Mouse (Mus musculus) left cerebral cortex, postnatal 36 days (tissue): ENCODE measurements around the gene Tal1. TPM values are rescaled to one million over a fixed set of nuclear protein-coding genes. Genes with fewer than 3 reads are reported as not detected.

ENCODE experiments used
- DNase-seq, 2 experiments: peaks; one replicate each; pipeline ENCODE4 v3.0.0; 2021 to 2022; ENCODE audit warnings: low spot score in 2 of 2, mixed read lengths in 1 of 2
- intact Hi-C: fragments of 180-260 bp; cut with DNase I; formaldehyde crosslinking; loops from one replicate; pipeline ENCODE4 v1.15.1; 2025
- total RNA-seq, 2 experiments: library from RNA; stranded (reverse); gene quantifications; 2 replicates each; pipeline ENCODE4 v1.2.3; 2021

The Tal1 gene
- total RNA-seq, 2 experiments from 2014 or later = 1.6 to 2.2 TPM

DNA sequence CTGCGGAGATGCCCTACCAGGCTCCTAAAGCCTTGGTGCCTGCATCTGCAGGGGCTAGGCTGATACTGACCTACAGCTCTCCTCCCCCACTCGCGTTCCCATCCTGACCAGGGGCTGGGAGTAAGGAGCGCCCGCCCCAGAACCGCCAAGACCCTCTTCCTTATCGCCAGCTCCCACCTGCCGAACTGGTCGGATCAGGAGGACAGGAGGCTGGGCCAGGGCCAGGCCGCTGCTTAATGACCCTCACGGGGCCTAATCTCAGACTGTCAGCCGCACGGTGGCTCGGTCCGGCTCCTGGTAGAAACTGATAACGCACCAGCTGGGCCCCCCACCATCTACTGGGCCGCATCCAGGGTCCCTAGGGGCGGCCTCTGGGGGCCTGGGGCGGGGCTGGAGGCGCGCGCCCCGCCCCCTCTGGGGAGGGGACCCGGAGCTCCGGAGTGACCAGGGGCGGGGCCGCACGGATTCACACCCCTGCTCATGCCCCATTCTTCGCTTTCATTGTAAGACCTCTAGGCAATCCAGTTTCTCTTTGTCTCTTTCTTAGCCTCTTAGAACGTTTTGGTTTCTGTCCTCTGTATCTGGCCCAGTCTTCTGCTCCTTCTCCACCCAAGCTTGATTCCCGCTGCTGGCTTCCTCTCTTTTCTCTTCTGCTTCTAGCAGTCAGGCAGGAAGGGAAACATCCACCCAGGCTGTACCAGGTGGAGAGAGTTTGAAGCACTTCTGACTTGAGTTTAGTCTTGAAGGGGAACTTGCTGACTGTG, 39.6 kb downstream of the Tal1 start:
- intact Hi-C loops = no loop called here
- DNase-seq = peak in 1 of 2 experiments; percentile 15

DNA sequence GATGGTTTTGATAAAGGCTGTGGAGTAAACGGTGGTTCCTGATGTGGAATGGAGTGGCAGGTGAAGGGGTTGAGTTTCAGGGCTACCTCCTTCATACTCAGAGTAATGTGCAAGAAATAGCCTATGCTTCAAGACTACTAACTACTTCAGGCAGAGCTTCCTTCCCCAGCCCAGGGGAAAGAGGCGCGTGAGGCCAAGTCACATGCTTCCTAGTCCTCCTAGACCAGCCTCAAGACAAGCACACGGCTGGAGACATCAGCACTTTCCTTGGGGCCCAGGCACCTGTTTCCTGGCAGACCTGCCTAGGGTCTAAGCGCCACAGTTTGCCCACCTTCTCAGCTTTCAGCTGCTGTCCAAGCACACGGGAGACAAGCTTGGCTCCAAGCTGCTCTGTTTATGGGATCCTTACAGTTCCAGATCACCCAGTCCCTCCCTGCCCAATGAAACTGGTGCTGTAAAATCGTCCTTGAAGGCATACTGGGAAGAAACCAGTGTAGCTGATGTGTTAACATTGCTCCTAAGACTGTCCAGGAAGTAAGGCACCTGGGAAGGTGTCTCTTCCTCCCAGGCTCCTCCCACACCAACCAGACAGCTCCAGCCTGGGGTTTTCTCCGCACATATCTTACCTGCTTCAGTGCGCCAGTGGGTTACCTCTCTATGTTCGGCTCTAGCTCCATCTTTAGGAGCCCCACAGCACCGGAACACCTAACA, 40.4 kb downstream of the Tal1 start:
- intact Hi-C loops = no loop called here
- no peak for DNase-seq

DNA sequence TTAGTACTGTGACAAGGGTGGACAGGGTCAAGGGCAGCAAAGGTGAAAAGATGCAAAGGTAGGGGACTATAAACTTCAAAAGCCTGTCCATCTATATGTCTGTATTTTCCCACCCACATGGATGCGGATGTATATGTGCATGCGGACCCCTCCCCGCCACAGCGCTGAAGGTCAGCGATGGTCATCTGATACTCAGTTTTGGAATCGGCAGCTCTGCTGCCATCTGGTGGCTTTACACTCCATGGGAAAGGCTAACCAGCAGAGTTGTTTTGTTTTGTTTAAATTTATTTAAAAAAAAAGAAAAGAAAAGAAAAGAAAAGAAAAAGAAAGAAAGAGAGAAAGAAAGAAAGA, 40.9 kb downstream of the Tal1 start:
- DNase-seq = peak in 1 of 2 experiments; percentile 17
- intact Hi-C loops = no loop called here

DNA sequence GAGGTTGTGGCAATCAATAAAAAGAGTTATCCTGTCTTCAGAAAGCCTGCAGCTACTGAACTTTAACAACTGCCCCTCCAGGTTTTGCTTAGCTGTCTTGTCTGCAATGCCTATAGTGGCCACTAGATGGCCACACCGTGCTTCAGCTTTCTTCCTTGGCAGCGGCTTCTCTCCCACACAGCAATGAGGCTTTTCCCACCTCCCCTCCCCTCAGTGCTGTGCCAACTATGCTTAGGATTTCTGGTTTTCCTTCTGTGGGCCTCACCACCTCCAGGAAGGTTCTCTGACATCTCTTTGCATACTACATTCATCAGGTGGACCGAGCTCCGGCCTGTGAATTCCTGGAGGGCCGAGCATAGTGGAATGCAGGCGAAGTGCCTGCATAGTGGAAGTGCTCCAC, 45.5 kb downstream of the Tal1 start:
- peak; percentile 63 to 71 for DNase-seq
- intact Hi-C loops = loop anchor here (2.0 kb wide), 1 partner anchor 609 kb away; no protein-coding TSS in a partner anchor

DNA sequence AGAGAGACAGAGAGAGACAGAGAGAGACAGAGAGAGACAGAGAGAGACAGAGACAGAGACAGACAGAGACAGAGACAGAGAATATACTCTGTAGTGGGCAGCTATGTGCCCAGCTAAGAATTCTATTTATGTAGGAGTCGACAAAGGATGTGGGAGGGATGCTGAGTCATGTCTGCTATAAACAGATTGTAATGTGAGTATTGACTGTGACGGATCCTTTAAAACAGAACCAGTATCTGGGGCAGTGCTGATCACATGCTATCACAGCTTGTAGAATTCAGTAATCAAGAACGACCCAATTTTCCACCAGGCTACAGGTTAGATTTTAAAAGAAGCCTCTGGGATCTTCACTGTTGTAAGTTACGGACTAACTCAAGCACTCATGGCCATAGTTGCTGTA, 47.3 kb downstream of the Tal1 start:
- DNase-seq = no peak
- intact Hi-C loops = loop anchor here (2.0 kb wide), 1 partner anchor 607 kb away; no protein-coding TSS in a partner anchor

GRCm38 (mm10) chr4:115111167-115111566, 54.9 kb downstream of the Tal1 start:
- no peak for DNase-seq
- intact Hi-C loops = no loop called here

DNA sequence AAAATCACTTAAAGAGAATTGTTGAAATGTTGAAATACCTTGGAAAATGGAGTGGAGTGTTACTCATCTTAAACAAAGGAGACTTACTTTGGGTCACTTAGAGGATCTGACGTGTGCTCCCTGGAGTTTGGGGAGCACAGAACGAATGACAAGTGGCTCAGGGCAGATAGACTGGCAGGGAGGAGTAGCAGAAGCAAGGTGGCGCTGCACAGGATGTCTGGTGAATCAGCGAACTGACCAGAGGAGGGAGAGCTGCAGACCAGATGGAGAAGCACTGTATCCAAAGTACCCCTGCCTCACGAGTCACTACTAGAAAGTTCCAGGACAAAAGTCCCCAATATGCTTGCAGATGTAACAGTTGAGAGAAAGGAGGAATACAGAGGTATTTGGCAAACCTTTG, 57.0 kb downstream of the Tal1 start:
- no peak for DNase-seq
- intact Hi-C loops = no loop called here

DNA sequence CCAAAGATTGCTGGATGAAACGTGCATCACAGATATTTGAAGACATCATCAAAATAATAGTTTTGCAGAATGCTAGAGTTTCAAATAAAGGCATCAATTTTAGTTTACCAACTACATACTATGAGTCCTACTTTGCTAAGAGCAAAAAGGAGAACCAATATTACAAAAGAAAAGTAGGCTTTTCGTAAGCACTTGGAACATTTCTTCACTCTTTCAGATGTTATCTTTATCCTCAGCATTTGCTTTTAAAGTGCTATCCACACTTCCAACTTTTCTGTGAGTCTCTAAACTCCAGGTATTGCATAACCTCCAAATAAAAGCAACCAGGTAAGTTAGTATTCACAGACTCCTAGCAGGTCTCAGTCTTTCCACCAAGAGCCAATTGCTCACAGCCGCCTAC, 63.4 kb downstream of the Tal1 start:
- intact Hi-C loops = no loop called here
- no peak for DNase-seq

GRCm38 (mm10) chr4:115121162-115121561, 64.9 kb downstream of the Tal1 start:
- intact Hi-C loops = no loop called here
- DNase-seq = no peak

Other genes with a start within 250 kb of the Tal1 start
- not detected for gene Gm12830, start 234.7 kb upstream of the Tal1 start, total RNA-seq
- gene Foxd2, start 147.6 kb upstream of the Tal1 start, total RNA-seq = under 1 TPM; 0.27 to 0.39 TPM
- not detected for gene Foxe3, start 130.4 kb upstream of the Tal1 start, total RNA-seq
- gene Cmpk1, start 69.2 kb upstream of the Tal1 start, total RNA-seq = 10 to 100 TPM; 84.5 to 84.8 TPM
- under 1 TPM; 0.52 to 1.00 TPM for gene Stil, start 56.3 kb upstream of the Tal1 start, total RNA-seq
- gene Pdzk1ip1, start 32.3 kb downstream of the Tal1 start, total RNA-seq = 1 to 10 TPM in 1 of 2 experiments, under 1 TPM in 1; 0.39 to 1.1 TPM
- 10 to 100 TPM; 12.6 TPM for gene Cyp4x1, start 77.9 kb downstream of the Tal1 start, total RNA-seq
- gene Cyp4a29, start 185.7 kb downstream of the Tal1 start, total RNA-seq = not detected
- gene Cyp4a12a, start 242.6 kb downstream of the Tal1 start, total RNA-seq = not detected